Mouse (Mus musculus) bone marrow macrophage, adult 2 months (primary cell): ENCODE data around the gene Slc1a2. TPM values are rescaled to one million over a fixed set of nuclear protein-coding genes. Genes with fewer than 3 reads are reported as not detected.
A peak's percentile ranks its signal among the peaks of the same experiment; 100 is the strongest.

Experiments
- H3K27ac ChIP-seq: 2 replicates; pipeline ENCODE4 v1.5.1; 2012; ENCODE audit warnings: low read depth, low read length; ENCODE audit not compliant: insufficient read depth
- H3K4me1 ChIP-seq: 2 replicates; pipeline ENCODE4 v1.6.1; 2012; ENCODE audit warnings: low read length; ENCODE audit not compliant: control insufficient read depth, insufficient read depth
- H3K4me3 ChIP-seq: 2 replicates; pipeline ENCODE4 v1.5.1; 2012; ENCODE audit warnings: mild to moderate bottlenecking, low read length, moderate library complexity; ENCODE audit not compliant: insufficient read depth
- CTCF ChIP-seq: IDR thresholded peaks from 2 replicates; pipeline ENCODE4 v1.5.1; 2012; ENCODE audit warnings: low read depth, mild to moderate bottlenecking, low read length, moderate library complexity
- POLR2A ChIP-seq: IDR thresholded peaks from 2 replicates; pipeline ENCODE4 v1.6.1; 2012; ENCODE audit warnings: mild to moderate bottlenecking, low read depth, low read length, borderline replicate concordance
- polyA plus RNA-seq: library from polyadenylated mRNA; stranded (reverse); fragments of >200 nt; gene quantifications from 2 replicates; pipeline ENCODE4 v1.2.4, GENCODE M21; 2012; ENCODE audit not compliant: missing spikeins, insufficient read depth, insufficient read length

Gene Slc1a2
- polyA plus RNA-seq, 1 experiment = not detected

- peaks cover 22% of the 10 kb centered on the region for H3K4me1 ChIP-seq
- TF ChIP-seq POLR2A (no peak), CTCF (no peak)
Observed at GRCm38 (mm10) chr2:102712049-102712448, 53.6 kb downstream of the Slc1a2 start.

GRCm38 (mm10) chr2:102712678-102713628 is 54.5 kb downstream of the Slc1a2 start:
- no peak for TF ChIP-seq POLR2A
- TF ChIP-seq CTCF = no peak
- peak overlapping the region; percentile 50 for H3K27ac ChIP-seq
- H3K4me1 ChIP-seq = peaks cover 17% of the 10 kb centered on the region
- H3K4me3 ChIP-seq = no peak overlapping the region

More at GRCm38 (mm10) chr2:102712049-102712448, 53.6 kb downstream of the Slc1a2 start:
- H3K4me3 ChIP-seq = no peak overlapping the region
- H3K27ac ChIP-seq = no peak overlapping the region

- TF ChIP-seq POLR2A (no peak), CTCF (no peak)
- no peak overlapping the region for H3K27ac ChIP-seq
- peaks cover 17% of the 10 kb centered on the region for H3K4me1 ChIP-seq
- no peak overlapping the region for H3K4me3 ChIP-seq
Observed at GRCm38 (mm10) chr2:102714320-102714719, 55.9 kb downstream of the Slc1a2 start.

- Histone ChIP-seq H3K4me1 (peaks cover 17% of the 10 kb centered on the region), H3K4me3 (no peak overlapping the region), H3K27ac (no peak overlapping the region)
- no peak for TF ChIP-seq POLR2A
- TF ChIP-seq CTCF = no peak
Observed at GRCm38 (mm10) chr2:102715754-102716153, 57.3 kb downstream of the Slc1a2 start.

GRCm38 (mm10) chr2:102721859-102722258 is 63.4 kb downstream of the Slc1a2 start:
- Histone ChIP-seq H3K27ac (no peak overlapping the region), H3K4me3 (no peak overlapping the region), H3K4me1 (peaks cover 17% of the 10 kb centered on the region)
- TF ChIP-seq CTCF (no peak), POLR2A (no peak)

GRCm38 (mm10) chr2:102725054-102725453 is 66.6 kb downstream of the Slc1a2 start:
- H3K4me1 ChIP-seq = peaks cover 17% of the 10 kb centered on the region

GRCm38 (mm10) chr2:102730386-102730785 is 71.9 kb downstream of the Slc1a2 start:
- no peak overlapping the region for H3K27ac ChIP-seq
- TF ChIP-seq POLR2A = no peak
- TF ChIP-seq CTCF = no peak
- no peaks in the 10 kb centered on the region for H3K4me1 ChIP-seq

More at GRCm38 (mm10) chr2:102725054-102725453, 66.6 kb downstream of the Slc1a2 start:
- no peak for TF ChIP-seq CTCF
- no peak for TF ChIP-seq POLR2A
- Histone ChIP-seq H3K27ac (peak overlapping the region; percentile 20; the same call in 1 of the 2 replicates), H3K4me3 (no peak overlapping the region)

GRCm38 (mm10) chr2:102730788-102731187 is 72.3 kb downstream of the Slc1a2 start:
- TF ChIP-seq POLR2A (no peak), CTCF (no peak)
- no peaks in the 10 kb centered on the region for H3K4me1 ChIP-seq
- H3K4me3 ChIP-seq = no peak overlapping the region
- H3K27ac ChIP-seq = no peak overlapping the region

More at GRCm38 (mm10) chr2:102730386-102730785, 71.9 kb downstream of the Slc1a2 start:
- no peak overlapping the region for H3K4me3 ChIP-seq

- Histone ChIP-seq H3K4me1 (peaks cover 8% of the 10 kb centered on the region), H3K27ac (no peak overlapping the region), H3K4me3 (no peak overlapping the region)
- TF ChIP-seq CTCF (no peak), POLR2A (no peak)
Observed at GRCm38 (mm10) chr2:102733128-102733527, 74.7 kb downstream of the Slc1a2 start.

GRCm38 (mm10) chr2:102734055-102734454 is 75.6 kb downstream of the Slc1a2 start:
- TF ChIP-seq POLR2A = no peak
- no peak for TF ChIP-seq CTCF
- Histone ChIP-seq H3K4me1 (peaks cover 15% of the 10 kb centered on the region), H3K27ac (no peak overlapping the region)

More at GRCm38 (mm10) chr2:102734055-102734454, 75.6 kb downstream of the Slc1a2 start:
- H3K4me3 ChIP-seq = no peak overlapping the region
